Mouse (Mus musculus) ovary, postnatal 36 days (tissue): ENCODE results near the gene Myo10.

Source experiments
- DNase-seq: peaks from one replicate; pipeline ENCODE4 v3.0.0; 2022; ENCODE audit warnings: low spot score, mixed read lengths

Gene Myo10

DNA sequence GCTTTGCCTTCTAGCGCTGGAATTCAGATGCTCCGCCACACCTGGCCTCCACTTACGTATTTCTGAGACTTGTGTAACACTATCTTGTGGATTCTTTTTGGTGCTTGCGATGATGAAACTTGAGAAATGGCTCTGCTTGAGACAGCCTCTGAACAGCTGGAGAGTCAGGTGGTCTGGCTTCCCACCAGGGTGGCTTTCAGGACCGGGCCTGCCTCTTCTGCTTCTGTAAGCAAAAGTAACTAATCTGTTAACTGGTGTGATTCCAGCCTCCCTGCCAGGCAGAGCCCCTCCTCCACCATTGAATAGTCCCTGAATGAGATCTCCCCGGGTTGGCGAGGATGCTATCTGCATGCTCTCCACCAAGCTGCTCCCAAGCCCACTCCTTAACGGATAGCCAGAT is 140.0 kb downstream of the Myo10 start:
- no peak for DNase-seq

GRCm38 (mm10) chr15:25763106-25763505 is 140.8 kb downstream of the Myo10 start:
- DNase-seq = no peak

DNA sequence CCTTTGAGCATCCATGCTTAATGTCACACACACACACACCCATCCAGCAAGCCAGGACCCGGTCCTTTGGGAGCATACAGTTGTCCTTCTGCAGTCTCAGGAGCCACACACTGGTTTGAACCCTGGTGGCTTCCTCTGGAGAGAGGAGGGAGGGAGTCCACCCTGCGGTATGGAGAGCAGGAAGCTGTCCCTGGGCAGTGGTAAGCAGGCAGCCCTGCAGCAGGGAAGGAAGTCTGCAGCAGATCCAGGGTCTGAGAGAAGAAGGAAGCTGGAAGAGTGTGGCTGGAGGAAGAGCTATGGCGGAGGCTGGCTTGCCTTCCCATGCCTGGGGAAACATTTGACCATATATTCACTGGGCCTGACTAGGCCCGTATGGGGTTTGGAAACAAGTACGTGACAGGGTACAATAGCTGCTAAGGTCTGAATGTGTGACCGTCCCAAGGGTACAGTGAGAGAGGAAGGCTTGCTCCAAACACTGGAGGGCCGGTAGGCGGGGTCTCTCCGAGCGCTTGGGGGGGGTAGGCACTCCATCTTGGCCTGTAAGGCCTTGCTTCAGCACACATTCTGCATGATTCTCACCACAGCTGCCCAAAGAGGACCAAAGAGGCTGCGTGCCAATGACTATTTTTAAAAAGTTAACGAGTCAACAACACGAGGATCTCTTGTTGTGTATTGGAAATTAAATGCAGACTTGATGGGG is 142.5 kb downstream of the Myo10 start:
- no peak for DNase-seq

GRCm38 (mm10) chr15:25767777-25768176 is 145.5 kb downstream of the Myo10 start:
- no peak for DNase-seq

DNA sequence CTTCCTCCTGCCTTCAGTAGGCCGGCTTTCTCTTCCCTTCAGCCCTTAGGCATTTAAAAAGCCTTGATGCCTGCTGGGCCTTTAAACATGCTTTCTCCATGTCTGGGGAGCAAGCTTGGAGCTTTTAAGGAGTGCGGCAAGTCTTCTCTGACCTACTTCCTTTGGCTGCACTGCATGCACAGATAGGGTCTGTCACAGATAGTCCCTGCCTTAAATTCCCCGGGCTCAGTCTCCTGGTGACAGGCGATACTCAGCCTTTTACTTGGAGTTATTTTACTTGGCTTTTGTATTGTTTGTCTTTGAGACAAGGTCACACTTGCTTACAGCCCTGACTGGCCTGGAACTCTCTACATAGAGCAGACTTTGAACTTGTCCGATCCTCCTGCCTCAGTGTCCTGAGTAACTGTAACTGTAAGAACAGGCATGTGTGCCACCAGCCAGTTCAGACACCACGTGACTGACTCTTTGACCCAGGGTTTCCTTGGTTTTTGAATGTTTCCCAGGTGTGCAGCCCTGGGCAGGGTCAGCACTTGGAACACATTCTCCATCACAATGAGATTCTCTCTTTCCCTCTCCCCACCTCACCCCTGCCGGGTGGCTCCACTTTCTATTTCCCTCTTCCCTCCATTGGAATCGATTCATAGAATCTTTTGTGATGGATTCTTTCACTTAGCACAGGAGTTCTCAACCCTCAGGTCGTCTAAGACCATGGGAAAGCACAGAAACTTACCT is 147.4 kb downstream of the Myo10 start:
- no peak for DNase-seq

DNA sequence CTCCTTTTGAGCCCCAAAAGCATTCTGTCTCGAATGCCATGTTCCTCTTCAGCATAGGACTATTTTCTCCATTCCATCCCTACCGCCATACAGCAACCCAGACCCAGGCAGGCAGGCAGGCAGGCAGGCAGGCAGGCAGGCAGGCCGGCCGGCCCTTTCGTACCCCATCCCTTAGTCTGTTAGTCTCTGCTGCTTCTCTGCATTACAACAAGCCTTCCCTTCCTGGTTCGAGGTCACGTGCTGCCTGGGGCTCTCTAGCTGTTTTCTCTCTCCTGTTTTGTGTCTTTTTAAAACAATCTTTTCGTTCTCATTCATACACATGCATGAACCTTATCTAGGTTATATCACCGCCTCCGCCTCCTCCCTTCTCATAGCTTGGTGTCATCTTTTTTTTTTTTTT is 149.5 kb downstream of the Myo10 start:
- no peak for DNase-seq

DNA sequence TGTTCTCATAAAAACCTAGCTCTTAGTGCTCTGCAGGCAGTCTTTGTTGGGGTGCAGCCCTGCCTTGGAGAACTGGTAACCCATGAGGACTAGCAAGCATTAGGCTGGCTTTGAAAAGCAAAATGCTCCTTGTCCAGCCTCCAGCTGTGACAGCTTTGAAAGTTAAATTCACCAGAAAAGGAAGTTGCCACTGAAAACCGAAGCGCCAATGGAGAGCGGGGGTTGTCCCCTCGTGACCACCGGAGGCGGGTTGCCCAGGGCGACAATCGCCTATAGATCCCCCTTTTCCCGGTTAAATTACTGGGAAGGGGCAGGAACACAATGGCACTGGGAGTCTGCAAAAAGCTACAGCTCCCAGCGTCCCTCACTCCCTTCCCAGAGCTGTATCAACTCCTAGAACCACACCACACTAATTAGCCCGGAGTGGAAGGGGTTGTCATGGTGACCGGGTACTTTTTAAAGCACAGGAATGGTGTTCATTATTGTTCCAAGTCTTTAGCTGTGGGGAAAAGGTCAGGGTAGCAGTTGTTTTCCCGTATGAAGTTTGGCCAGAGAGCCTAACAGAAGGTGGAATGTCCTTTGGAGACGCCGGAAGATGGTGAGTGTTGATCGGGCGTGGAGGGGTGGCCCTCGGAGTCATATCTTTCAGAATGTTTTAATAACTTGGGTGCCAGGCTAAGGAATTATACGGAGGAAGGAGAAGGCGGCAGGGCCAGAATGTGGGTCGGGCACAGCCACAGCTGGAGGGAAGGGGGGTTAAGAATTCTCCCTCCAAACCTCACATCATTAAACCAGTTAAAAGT is 151.6 kb downstream of the Myo10 start:
- peak; percentile 54 for DNase-seq

DNA sequence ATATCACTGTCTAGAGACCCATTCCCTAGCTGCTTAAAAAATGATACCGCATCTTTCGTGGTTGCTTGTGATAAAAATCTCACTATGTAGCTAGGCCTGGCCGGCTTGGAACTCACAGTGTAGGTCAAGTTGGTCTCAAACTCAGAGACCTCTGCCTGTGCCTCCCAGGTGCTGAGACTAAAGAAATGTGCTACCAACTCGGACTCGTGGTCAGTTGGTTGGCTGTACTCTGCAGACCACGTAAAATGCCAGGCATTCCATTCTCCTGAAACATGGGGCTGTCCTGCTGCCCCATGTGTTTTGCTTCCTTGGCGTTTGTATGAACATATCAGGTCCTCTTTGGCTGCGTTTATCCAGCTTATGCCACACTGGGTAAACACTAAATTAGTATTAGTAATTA is 156.6 kb downstream of the Myo10 start:
- no peak for DNase-seq

- no peak for DNase-seq
Measured at GRCm38 (mm10) chr15:25779522-25780191, 157.3 kb downstream of the Myo10 start.

DNA sequence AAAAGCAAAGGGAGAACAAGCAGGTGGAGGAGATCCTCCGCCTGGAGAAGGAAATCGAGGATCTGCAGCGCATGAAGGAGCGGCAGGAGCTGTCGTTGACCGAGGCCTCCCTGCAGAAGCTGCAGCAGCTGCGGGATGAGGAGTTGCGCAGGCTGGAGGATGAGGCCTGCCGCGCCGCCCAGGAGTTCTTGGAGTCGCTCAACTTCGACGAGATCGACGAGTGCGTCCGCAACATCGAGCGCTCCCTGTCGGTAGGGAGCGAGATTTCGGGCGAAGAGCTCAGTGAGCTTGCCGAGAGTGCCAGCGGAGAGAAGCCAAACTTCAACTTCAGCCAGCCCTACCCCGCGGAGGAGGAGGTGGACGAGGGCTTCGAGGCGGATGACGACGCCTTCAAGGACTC is 158.7 kb downstream of the Myo10 start:
- DNase-seq = no peak

DNA sequence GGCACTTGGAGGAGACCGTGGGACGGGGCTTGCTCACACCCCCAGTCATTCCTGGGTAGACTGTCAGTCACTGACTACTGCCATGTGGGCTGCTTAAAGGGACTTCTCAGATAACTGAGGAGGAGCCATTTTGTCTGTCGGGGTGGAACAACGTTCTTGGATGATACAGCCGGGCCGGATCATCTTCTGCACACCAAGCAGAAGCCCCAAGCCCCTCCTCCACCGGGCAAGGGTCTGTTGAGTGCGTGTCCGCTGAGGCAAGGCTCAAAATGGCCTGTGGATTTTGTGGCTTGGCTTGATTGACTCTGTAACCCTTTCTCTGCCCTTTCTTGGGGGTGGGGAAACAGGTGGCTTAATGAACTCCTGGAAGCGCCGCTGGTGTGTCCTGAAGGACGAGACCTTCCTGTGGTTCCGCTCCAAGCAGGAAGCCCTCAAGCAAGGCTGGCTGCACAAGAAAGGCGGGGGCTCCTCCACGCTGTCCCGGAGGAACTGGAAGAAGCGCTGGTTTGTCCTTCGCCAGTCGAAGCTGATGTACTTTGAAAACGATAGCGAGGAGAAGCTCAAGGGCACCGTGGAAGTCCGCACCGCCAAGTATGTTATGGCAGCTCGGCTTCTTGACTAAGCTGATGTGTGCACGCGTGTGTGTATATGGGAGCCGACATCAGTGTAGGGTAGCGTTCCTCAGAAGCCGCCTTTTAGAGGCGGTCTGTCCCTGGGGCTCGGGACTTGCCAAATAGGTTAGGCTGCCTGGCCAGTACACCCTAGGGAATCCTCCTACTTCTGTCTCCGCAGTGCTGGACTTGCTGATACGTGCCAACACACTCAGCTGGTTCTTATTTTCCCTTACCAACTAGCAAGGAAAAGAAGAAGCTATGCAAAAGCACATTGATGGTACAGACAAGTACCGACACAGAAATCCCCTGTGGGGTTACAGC is 163.4 kb downstream of the Myo10 start:
- DNase-seq = peak; percentile 29

DNA sequence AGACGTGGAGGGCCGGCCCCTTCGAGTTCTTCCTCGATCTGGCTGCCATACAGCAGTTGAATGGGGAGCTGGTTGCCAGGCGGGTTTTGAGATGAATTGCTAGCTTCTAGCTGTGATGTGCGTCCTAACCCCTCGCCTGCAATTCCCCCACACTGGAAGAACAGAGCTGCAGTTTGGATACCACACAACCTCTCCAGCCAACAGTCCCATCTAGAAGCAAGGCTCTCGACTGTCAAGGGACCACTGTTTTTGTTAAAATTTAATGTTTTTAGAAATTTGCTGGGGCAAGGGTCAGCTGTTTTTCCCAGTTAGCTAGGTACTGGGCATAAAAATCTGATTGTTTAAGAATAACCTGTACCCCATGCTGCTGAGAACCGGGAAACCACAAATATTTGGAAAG is 165.1 kb downstream of the Myo10 start:
- no peak for DNase-seq

DNA sequence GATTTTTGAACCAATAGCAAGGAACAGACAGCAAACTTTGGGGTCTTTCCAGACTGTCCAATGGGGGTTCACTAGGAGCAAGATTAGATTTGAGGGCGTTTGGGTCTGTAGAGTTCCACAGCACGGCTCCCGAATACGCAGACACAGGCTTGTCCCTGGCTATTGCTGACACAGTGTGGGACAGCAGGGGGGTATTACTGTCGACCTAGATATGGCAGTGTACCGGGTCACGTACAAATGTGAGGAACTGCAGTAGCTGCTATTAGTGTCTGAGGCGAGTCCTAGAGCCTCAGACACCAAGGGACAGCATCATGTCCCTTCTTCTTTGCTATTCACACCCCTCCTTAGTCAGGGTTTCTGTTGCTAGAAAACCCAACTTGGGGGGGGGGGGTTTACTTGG is 165.6 kb downstream of the Myo10 start:
- no peak for DNase-seq

GRCm38 (mm10) chr15:25788565-25788964 is 166.2 kb downstream of the Myo10 start:
- DNase-seq = no peak

DNA sequence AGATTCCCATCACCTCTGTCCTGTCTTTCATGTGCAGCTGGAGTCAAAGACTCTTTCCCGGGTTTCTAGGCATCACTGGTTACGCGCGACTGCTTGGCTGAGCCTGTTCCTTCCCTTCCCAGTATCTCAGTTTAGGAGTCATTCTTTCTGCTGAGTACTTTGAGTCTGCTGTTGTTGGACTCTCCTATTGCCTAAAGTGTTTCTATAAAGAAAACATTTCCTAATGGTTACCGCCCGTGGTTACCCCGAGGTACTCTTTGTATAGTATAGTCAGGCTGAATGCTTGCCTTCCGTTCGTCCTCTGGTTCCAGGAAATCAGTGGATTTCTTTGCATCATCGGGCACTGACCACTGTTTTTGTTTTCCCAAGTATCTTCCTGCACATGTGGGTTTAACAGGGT is 166.9 kb downstream of the Myo10 start:
- DNase-seq = no peak

GRCm38 (mm10) chr15:25791660-25792353 is 169.5 kb downstream of the Myo10 start:
- no peak for DNase-seq

DNA sequence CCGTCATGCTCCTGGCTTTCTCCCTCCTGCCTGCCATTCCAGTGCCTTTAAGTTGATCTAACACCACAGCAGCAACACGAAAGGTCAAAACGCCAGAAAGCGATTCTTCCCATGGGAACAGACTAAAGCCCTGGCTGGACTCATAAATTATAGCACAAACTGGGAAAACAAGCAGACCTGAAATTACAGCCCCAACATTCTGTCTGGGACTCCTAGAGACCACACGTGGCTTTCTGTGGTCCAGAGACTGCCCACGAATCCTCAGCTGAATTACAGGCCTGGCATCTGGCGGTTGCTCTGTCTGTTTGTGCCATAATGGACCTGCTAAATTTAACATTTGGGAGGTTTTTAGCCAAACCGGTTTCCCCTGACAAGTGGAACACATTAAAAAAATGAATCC is 171.8 kb downstream of the Myo10 start:
- DNase-seq = no peak

DNA sequence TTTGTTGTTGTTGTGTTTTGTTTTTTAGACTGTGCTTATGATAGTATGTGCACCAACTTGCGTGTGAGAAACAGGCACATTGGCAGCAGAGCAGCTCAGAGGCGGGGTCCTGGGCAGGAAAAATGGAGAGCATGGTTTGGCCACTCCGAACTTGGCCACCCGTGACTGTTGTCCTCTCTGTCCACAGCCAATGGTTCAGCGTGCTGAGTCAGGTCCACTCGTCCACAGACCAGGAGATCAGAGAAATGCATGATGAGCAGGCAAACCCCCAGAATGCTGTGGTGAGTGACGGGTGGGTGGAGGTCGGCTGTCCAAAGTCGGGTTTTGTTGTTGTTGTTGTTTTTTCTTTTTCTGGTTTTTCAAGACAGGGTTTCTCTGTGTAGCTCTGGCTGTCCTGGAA is 173.2 kb downstream of the Myo10 start:
- no peak for DNase-seq

- DNase-seq = no peak
Measured at GRCm38 (mm10) chr15:25796353-25796752, 174.0 kb downstream of the Myo10 start.

DNA sequence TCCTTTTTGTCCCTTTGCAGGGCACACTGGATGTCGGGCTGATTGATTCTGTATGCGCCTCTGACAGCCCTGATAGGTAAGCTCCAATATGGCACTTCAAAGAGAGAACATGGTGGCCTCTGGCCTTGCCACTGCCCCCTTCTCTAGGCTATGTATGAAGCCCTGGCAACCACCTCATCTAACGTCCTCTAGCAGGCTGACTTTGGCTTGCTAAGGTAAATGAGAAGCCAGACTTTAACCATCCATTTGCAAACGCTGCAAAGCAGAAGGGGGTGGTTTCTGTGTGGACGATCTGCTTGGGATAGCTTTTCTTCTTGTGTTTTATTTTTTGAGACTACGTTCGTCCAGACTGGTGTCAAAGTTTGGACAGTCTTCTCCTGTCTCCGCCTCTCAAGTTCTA is 174.9 kb downstream of the Myo10 start:
- no peak for DNase-seq

DNA sequence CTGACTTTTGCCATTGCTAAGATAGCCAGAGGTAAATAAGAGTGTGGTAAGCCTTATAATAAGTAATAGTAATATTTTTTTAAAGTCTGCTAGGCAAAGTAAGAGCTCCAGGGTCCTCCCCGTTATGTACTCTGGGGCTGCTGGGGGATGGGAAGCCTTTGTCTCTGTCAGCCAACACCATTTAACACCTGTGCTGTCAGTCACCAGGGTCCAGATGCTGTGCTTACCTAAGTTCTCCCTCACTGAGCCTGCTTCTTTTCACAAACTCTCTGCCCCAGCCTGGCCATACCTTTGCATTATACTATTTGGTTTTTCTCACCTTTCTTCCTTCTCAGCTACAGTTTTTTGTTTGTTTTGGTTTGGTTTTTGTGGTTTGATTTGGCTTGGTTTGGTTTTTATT is 175.6 kb downstream of the Myo10 start:
- no peak for DNase-seq
